Mouse (Mus musculus): Measurements from ENCODE around the gene Sall1.

Gene Sall1

GRCm38 (mm10) chr8:88991780-88992509 is 52.0 kb downstream of the Sall1 start:
- DNase-seq (ENCODE audit: low read depth): no peak

GRCm38 (mm10) chr8:88991176-88991575 is 52.8 kb downstream of the Sall1 start:
- DNase-seq (ENCODE audit: low read depth): no peak

GRCm38 (mm10) chr8:88989002-88989401 is 55.0 kb downstream of the Sall1 start:
- DNase-seq (ENCODE audit: low read depth): no peak

- DNase-seq (ENCODE audit: low read depth): no peak
Observed at GRCm38 (mm10) chr8:88983468-88983867, 60.5 kb downstream of the Sall1 start.
